Mouse (Mus musculus) E14TG2a.4 (cell line): ENCODE data around the gene Gm28042.

Source experiments
- H3K27me3 ChIP-seq: 2 replicates; pipeline ENCODE4 v1.6.1; 2014; ENCODE audit warnings: low read length, control low read depth; ENCODE audit not compliant: insufficient read depth
- H3K36me3 ChIP-seq: 2 replicates; pipeline ENCODE4 v1.6.1; 2014; ENCODE audit warnings: low read length, control low read depth; ENCODE audit not compliant: insufficient read depth
- H3K4me1 ChIP-seq: replicated peaks from 2 replicates; pipeline ENCODE4 v1.6.1; 2014; ENCODE audit warnings: low read depth, low read length, control low read depth
- H3K4me3 ChIP-seq: replicated peaks from 2 replicates; pipeline ENCODE4 v1.5.1; 2014; ENCODE audit warnings: mild to moderate bottlenecking, low read length
- H3K9me3 ChIP-seq: 2 replicates; pipeline ENCODE4 v1.6.1; 2014; ENCODE audit warnings: low read length, control low read depth
- CTCF ChIP-seq: conservative IDR thresholded peaks from 2 replicates; pipeline ENCODE4 v1.5.1; 2014; ENCODE audit warnings: low read length
- NANOG ChIP-seq: IDR thresholded peaks from 2 replicates; pipeline ENCODE4 v1.6.1; 2014; ENCODE audit warnings: borderline replicate concordance, low read length, mixed read lengths
- POU5F1 ChIP-seq: IDR thresholded peaks from 2 replicates; pipeline ENCODE4 v1.6.1; 2014; ENCODE audit warnings: low read length, borderline replicate concordance

Gm28042 gene

GRCm38 (mm10) chr2:120069466-120069990 is 42.2 kb downstream of the Gm28042 start:
- 0 out of 2 replicates have a peak overlapping the region, but pooled peaks have one; percentile 75 for H3K4me3 ChIP-seq
- H3K36me3 ChIP-seq = no peaks in the 10 kb centered on the region
- TF ChIP-seq NANOG = no peak
- TF ChIP-seq CTCF = no peak
- TF ChIP-seq POU5F1 = no peak
- H3K9me3 ChIP-seq = no peaks in the 10 kb centered on the region
- peaks cover 31% of the 10 kb centered on the region for H3K4me1 ChIP-seq
- H3K27me3 ChIP-seq = peaks cover 25% of the 10 kb centered on the region

- H3K27me3 ChIP-seq = peaks cover 41% of the 10 kb centered on the region
- no peaks in the 10 kb centered on the region for H3K36me3 ChIP-seq
- no peaks in the 10 kb centered on the region for H3K9me3 ChIP-seq
- H3K4me1 ChIP-seq = peaks cover 30% of the 10 kb centered on the region
- H3K4me3 ChIP-seq = no peak overlapping the region
- TF ChIP-seq POU5F1 (no peak), CTCF (no peak), NANOG (no peak)
Measured at GRCm38 (mm10) chr2:120074096-120074495, 46.8 kb downstream of the Gm28042 start.

GRCm38 (mm10) chr2:120076076-120076705 is 48.9 kb downstream of the Gm28042 start:
- Histone ChIP-seq H3K36me3 (no peaks in the 10 kb centered on the region), H3K9me3 (no peaks in the 10 kb centered on the region), H3K4me1 (peaks cover 31% of the 10 kb centered on the region), H3K27me3 (peaks cover 44% of the 10 kb centered on the region), H3K4me3 (peak overlapping the region; percentile 78)
- TF ChIP-seq POU5F1 (no peak), CTCF (no peak; the same call in 1 of the 2 replicates), NANOG (no peak)

GRCm38 (mm10) chr2:120082416-120082815 is 55.1 kb downstream of the Gm28042 start:
- H3K27me3 ChIP-seq = peaks cover 11% of the 10 kb centered on the region
- no peaks in the 10 kb centered on the region for H3K36me3 ChIP-seq
- no peaks in the 10 kb centered on the region for H3K9me3 ChIP-seq
- H3K4me3 ChIP-seq = no peak overlapping the region
- TF ChIP-seq POU5F1 (no peak), CTCF (peak; percentile 26; the same call in 1 of the 2 replicates)
- peaks cover 39% of the 10 kb centered on the region for H3K4me1 ChIP-seq

- TF ChIP-seq NANOG = no peak
- TF ChIP-seq POU5F1 = no peak
- no peak for TF ChIP-seq CTCF
- H3K4me3 ChIP-seq = no peak overlapping the region
- peaks cover 31% of the 10 kb centered on the region for H3K4me1 ChIP-seq
- no peaks in the 10 kb centered on the region for H3K9me3 ChIP-seq
- peaks cover 4% of the 10 kb centered on the region for H3K36me3 ChIP-seq
- H3K27me3 ChIP-seq = peaks cover 3% of the 10 kb centered on the region; the same call in 1 of the 2 replicates
Measured at GRCm38 (mm10) chr2:120084593-120085361, 57.5 kb downstream of the Gm28042 start.

GRCm38 (mm10) chr2:120086038-120086437 is 58.7 kb downstream of the Gm28042 start:
- peaks cover 16% of the 10 kb centered on the region for H3K36me3 ChIP-seq
- no peaks in the 10 kb centered on the region for H3K27me3 ChIP-seq
- peaks cover 21% of the 10 kb centered on the region for H3K4me1 ChIP-seq
- H3K9me3 ChIP-seq = no peaks in the 10 kb centered on the region
- no peak overlapping the region for H3K4me3 ChIP-seq
- TF ChIP-seq CTCF (no peak), POU5F1 (no peak), NANOG (no peak)

GRCm38 (mm10) chr2:120087391-120087790 is 60.1 kb downstream of the Gm28042 start:
- Histone ChIP-seq H3K4me1 (peaks cover 21% of the 10 kb centered on the region), H3K4me3 (no peak overlapping the region), H3K36me3 (peaks cover 29% of the 10 kb centered on the region), H3K27me3 (no peaks in the 10 kb centered on the region), H3K9me3 (no peaks in the 10 kb centered on the region)
- no peak for TF ChIP-seq CTCF
- TF ChIP-seq NANOG = no peak
- TF ChIP-seq POU5F1 = no peak

- no peak overlapping the region for H3K4me3 ChIP-seq
- H3K9me3 ChIP-seq = no peaks in the 10 kb centered on the region
- H3K4me1 ChIP-seq = peaks cover 21% of the 10 kb centered on the region
- TF ChIP-seq POU5F1 (no peak), NANOG (no peak), CTCF (no peak)
- H3K27me3 ChIP-seq = no peaks in the 10 kb centered on the region
- H3K36me3 ChIP-seq = peaks cover 34% of the 10 kb centered on the region
Measured at GRCm38 (mm10) chr2:120087897-120088296, 60.6 kb downstream of the Gm28042 start.
